Mouse (Mus musculus): ENCODE results near the gene Iqcn.

Gene Iqcn

DNA sequence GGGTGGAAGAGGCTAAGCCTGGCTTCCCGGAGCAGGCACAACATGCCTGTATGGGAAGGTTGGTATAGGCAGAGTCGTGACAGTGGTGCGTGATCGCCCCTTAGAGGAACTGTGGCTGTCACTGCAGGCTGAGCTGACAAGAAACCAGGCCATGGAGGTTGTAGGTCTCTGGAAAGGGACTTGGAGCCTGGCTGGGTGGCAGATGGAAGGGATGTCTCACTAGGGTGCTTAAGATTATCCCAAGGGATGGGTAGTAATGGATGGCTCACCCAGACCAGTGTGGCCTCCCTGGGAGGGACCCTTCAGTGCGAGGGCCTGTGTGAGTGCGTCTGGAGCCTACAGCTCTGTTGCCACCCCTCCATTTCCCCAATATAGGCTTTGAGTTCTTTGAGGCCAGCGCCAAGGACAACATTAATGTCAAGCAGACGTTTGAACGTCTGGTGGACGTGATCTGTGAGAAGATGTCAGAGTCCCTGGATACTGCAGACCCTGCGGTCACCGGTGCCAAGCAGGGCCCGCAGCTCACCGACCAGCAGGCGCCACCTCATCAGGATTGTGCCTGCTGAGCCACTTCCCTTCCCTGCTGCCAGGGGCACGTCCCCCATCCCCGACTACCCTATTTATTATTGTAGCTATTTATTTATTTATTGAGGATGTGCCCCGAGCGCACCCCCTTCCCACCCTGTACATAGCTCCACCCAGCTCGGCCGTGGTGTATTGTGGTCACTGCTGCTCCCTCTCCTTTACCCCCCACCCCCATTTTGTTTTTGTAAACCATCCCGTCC is 54.5 kb downstream of the Iqcn start:
- DNase-seq = peak; percentile 93

DNA sequence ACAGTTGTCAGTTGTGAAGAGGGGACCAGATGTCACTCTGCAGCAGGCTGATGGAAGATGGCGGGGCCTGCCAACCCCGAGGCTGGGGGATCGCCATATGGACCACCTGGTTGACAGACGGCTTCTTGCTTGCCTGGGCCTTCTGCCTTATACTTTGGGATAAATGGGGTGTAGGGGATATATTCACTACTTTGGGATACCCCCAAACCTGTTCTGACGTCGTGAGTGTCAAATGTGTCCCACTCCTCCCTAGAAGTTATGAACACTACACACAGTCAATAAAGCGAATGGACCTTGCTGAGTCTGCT is 55.0 kb downstream of the Iqcn start:
- DNase-seq = no peak

DNA sequence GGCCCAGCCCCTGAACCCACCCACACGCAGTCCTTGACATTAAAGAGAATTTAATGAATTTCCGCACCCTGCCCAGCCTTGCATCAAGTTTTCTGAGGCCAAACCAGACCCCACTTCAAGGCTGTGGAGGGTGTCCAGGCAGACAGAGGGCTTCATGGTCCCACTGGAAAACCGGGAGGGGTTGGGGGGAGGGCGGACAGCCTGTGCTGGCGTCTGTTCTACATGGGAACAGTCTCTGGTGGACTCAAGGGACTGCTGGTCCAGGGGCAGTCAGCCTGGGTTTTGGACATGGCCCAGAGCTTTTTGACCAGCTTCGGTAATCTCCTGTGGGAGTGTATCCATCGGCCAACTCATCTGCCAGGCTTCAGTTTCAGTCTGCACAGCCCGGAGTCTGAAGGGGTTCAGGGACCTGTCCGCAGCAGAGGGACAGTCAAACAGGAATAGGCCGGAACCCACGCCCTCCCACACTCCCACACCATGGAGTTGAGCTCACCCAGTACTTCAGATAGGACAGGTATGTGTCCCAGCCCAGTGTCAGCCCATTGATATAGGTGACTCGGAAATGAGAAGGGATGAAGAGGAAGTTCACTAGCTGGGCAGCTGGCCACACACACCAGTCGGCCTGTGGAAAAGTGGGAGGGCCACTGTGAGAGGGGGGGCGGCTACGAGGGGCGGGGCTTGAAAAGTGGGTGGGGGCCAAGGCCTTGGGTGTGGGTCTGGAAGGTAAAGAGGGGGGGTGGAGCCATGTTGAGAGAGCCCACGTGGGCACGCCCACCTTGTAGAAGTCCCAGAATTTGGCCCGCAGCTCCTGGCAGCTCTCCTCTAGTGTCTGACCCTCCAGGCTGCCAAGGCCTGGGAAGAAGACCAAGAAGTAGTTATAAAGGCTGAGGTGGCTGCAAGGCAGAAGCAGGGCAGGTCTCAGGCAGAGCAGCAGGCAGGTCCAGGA is 55.6 kb downstream of the Iqcn start:
- peak; percentile 96 for DNase-seq

DNA sequence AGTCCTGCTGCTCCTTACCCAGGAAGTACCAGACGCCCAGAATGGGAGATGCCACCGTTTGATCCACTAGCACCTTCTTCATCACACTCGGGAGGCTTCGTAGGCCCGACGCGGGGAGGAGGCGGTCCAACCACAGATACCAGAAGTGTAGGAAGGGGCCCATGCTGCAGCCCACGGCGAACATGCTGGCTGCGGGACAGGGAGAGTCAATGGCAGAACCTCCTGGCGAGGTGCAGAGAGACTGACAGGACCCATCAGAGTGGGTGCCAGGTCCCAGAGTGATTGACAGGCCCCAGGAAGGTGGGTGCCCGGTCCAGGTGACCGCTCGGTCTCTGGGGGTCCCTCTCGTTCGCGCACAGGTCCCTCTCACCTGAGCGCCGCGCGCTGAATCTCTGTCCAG is 57.1 kb downstream of the Iqcn start:
- no peak for DNase-seq

DNA sequence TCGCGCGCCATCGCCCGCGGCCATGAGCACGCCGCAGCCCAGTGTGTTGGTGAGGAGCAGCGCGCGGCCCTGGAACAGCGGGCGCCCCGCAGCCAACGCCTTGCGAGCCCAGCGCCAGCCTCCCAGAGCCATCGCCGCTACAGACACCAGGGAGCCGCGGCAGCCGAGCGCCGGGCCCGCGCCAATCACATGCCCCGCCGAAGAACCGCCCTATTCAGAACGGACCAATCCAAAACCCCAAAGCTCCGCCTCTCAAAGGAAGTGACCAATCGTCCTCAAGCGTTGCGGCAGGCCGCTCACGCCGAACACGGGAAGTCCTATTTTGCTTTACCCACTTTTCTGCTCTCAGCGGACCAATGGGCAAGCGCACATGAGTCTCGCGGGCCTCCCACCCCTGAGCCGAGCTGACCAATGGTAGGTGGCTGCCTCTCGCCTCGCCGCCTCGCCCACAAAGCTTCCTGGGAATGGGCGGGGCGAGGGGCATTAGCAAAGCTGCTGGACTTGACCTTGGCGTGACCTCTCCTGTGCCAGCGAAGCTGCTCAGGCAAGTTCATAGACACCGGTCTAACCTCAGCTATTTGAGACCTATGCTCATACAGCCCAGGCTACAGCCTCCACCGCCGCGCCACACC is 57.6 kb downstream of the Iqcn start, which contains the start of gene Mpv17l2:
Gene Mpv17l2 (minus strand): TSS at position 172 of the 632 bp plus-strand sequence.
- DNase-seq = peak; percentile 100

DNA sequence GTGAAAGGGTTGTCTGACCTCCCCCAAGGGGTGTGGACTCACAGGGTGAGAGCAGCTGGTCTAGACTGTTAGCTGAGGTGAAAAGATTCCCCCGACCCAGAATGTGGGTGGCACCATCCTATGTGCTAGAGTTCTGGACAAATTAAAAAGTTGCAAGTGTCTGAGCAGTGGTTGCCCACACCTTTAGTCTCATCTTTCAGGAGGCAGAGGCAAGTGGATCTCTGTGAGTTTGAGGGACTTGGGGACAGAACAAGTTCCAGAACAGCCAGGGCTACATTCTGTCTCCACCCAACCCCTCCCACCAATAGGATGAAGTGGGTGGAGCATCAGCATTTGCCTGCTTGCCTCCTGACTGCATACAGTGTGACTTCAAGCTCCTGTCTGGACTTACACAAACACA is 58.9 kb downstream of the Iqcn start:
- no peak for DNase-seq

DNA sequence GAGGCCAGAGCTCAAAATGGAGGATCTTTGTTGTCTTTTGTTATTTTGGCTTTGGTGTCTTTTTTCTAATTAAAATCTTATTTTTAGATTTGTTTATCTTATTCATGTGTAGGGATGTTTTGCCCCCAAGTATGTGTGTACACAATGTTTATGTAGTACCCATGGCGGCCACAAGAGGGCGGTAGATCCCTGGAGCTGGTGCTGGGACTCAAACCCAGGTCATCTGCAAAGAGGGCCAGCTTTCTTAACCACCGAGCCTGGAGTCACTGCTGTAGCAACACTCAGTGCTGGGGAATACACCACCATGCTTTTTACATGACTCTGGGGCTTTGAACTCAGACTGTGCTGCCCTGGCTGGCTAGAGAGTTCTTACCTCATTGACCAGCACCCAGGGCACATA is 60.1 kb downstream of the Iqcn start:
- DNase-seq = no peak

DNA sequence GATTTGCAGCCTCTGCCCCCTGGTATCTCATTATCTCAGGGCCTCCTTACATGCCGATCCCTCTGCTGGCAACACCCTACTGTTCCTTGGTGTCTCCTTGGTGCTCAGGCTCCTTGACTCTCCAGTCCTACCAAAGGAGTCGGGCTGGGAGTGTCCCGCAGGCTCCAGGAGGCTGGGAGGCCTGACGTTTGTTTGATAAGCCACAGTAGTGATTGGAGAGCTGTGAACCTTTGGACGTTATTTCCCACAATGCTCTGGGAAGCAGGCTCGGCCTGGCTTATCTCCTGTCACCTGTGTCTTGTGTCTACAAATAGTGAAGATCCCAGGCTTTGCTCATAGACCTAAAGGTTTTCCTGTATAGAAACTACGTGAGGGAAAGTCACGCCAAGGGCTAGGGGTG is 60.8 kb downstream of the Iqcn start:
- no peak for DNase-seq

DNA sequence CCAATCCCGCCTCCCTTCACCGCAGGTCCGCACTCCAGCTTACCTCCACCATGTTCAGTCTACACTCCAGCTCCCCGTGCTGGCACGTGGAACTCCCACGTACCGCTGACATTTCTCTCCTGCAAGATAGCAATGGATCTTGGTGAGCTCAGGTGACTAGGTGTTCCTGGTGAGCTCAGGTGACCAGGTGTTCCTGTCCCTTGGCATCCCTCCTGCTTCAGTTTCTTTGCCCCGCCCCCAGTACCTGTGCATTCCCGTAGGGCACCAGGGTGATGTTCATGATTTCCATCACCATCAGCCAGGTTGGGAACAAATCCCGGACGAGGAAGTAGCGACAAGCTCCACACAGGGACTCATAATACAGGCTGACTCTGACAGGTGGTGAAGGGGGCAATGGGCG is 61.4 kb downstream of the Iqcn start:
- no peak for DNase-seq

DNA sequence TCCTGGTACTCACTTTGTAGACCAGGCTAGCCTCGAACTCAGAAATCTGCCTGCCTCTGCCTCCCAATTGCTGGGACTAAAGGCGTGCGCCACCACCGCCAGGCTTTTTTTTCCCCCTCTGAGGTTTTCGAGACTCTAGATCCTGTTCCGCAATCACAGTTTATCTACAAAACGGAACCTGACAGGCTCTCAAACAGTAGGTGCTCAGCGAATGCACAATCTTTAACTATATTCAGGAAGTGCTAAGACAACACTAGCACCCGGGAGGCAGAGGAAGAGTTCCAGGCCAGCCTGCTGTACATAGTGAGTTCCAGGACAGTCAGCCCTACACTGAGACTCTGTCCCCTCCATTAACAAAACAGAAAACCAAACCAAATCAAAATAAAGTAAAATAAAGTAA is 62.1 kb downstream of the Iqcn start:
- DNase-seq = no peak

DNA sequence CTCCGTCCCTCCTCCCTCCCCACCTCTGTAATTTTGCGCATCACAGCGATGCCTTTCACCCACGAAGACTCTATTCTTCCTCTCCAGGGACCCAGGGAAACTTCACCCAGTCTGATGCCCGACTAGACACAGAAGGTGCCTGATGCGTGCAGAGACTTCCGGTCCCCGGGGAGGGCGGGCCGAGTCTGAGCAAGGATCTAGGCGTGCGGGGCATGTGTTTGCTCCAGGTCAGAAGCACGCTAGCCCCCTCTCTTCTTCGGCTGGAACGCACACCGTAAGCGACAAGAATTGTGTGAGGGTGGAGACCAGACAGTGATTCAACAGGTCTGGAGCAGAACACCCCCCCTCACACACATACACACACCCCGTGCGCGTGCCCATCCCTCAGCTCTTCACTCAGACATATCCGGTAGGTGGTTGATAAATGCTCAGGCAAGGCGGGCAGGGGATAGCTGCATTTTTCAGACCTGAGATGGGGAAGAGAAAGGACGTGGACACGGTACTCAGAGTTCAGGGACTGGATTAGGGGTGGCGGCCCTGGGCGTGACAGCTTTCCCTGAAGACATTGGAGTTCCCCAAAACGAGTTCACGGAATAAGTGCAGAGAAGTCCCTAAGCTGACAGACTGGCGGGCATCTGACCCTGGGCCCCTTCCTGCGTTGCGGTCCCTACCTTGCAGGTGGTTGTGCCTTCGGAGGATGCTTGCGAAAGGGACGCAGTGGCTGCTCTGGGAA is 62.7 kb downstream of the Iqcn start:
- DNase-seq = no peak

DNA sequence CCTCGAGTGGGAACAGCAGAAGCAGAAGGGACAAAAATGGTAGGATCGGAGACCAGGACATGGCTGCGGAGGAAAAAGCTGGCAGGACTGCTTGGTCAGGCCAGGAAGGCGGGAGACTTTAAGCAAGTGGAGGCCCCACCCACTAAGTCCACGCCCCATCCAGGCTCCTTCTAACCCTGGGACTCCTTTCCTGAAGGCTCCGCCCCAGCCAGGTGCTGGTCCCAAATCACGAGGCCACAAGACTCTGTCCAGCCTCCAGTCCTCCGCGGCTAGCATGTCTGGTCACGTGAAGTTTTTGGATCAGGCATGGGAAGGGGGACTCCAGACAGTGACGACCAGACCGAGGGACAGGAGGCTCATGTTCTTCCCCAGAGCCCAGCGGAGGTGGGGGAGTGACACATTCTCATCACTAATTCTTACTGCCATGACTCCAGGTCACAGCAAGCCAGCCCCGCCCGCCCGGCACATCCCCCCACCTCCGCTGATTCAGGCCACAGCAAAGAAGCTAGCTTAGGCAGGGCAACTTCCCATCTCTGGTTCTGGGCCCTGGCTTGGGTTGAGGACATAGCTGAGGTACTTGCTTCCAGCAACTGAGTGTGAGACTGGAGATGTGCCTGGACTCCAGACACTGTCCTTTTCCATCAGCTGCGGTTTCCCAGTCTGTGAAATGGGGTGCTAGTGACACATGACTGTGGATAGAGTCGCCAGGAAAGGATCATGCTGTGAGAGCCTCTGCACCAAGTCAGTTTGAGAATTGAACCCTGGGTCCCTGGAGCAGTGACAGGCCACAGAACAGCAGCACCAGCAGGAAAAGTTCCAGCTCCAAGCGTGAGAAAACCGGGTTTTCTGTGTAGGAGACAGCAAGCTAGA is 63.5 kb downstream of the Iqcn start:
- peak; percentile 99 for DNase-seq

All from heart, adult 11 months (tissue).